19 mouse cellular contexts compared by ENCODE assay signal in genomic region chr14:35561244-35561893, GRCm38 (mm10).
DNase-seq lines count a peak whose midpoint lies in the region; ATAC-seq and TF ChIP-seq lines count a peak whose summit lies in the region.
"Had no signal": no experiment of that assay in that cellular context is flagged by ENCODE, and none has a peak within 500 bp of the region (broad histone marks: within the 10 kb centered on the region; RNA-seq: fewer than 3 reads in every experiment).

No protein-coding gene starts in this region.

- H3K4me2 ChIP-seq in forebrain, postnatal 0 days (ENCODE audit: low read depth), result no peak overlapping the region
- H3K4me2 ChIP-seq in forebrain, embryonic 13.5 days, result no peak overlapping the region
- H3K4me2 ChIP-seq: embryonic facial prominence, embryonic 13.5 days; forebrain, embryonic 12.5 days; heart, embryonic 11.5 days; heart, embryonic 15.5 days; hindbrain, embryonic 13.5 days had no signal

- no peak for TF ChIP-seq CTCF in forebrain, postnatal 0 days (IDR thresholded peaks at IDR 0.05; ENCODE audit: low read depth)
- no peak for TF ChIP-seq CTCF in cortical plate, adult 2 months (IDR thresholded peaks at IDR 0.05; ENCODE audit: extremely low read depth, insufficient read depth, low read length)

- H3K4me3 ChIP-seq in forebrain, postnatal 0 days (ENCODE audit: low read depth, low read length), result no peak overlapping the region
- H3K4me3 ChIP-seq in forebrain, embryonic 13.5 days, result no peak overlapping the region
- no peak overlapping the region for H3K4me3 ChIP-seq in cortical plate, adult 2 months (ENCODE audit: insufficient read depth, low read length)
- H3K4me3 ChIP-seq: embryonic facial prominence, embryonic 13.5 days; forebrain, embryonic 12.5 days; heart, adult 2 months; heart, embryonic 15.5 days; hindbrain, embryonic 13.5 days had no signal

- H3K4me1 ChIP-seq in forebrain, postnatal 0 days (ENCODE audit: insufficient read depth), result no peaks in the 10 kb centered on the region
- no peaks in the 10 kb centered on the region for H3K4me1 ChIP-seq in forebrain, embryonic 13.5 days
- no peaks in the 10 kb centered on the region; the same call in 1 of the 2 replicates for H3K4me1 ChIP-seq in cortical plate, adult 2 months (ENCODE audit: control insufficient read depth, insufficient read depth, low read length)
- H3K4me1 ChIP-seq: embryonic facial prominence, embryonic 13.5 days; forebrain, embryonic 12.5 days; heart, embryonic 15.5 days; hindbrain, embryonic 13.5 days had no signal

- no peak overlapping the region for H3K9ac ChIP-seq in forebrain, postnatal 0 days
- H3K9ac ChIP-seq in forebrain, embryonic 13.5 days, result no peak overlapping the region
- H3K9ac ChIP-seq: embryonic facial prominence, embryonic 13.5 days; forebrain, embryonic 12.5 days; heart, embryonic 15.5 days; hindbrain, embryonic 13.5 days had no signal

- no peaks in the 10 kb centered on the region for H3K27me3 ChIP-seq in forebrain, postnatal 0 days (ENCODE audit: insufficient read depth, low read length)
- no peaks in the 10 kb centered on the region for H3K27me3 ChIP-seq in forebrain, embryonic 13.5 days
- H3K27me3 ChIP-seq: embryonic facial prominence, embryonic 13.5 days; forebrain, embryonic 12.5 days; heart, embryonic 15.5 days; hindbrain, embryonic 13.5 days had no signal

- DNase-seq in forebrain, postnatal 0 days, result peak; percentile 25
- peak; percentile 18 for DNase-seq in right cerebral cortex, adult 18-20 months
- no peak for DNase-seq in right cerebral cortex, adult 2 months (ENCODE audit: low spot score in 2 of 2)
- peak; percentile 73 for DNase-seq in telencephalon, adult 2 months (ENCODE audit: low read depth, low spot score)
- no peak for DNase-seq in layer of hippocampus, postnatal 36 days
- DNase-seq: adrenal gland, postnatal 14 days; cerebellum, adult 18-20 months; cerebellum, adult 9-11 months; gastrocnemius, postnatal 10 days; heart, adult 2 months; heart, postnatal 14 days had no signal

- no peak for TF ChIP-seq POLR2A in cortical plate, adult 2 months (IDR thresholded peaks at IDR 0.05; ENCODE audit: extremely low read depth, insufficient read depth, low read length)

- no peaks in the 10 kb centered on the region for H3K36me3 ChIP-seq in forebrain, postnatal 0 days (ENCODE audit: insufficient read depth)
- H3K36me3 ChIP-seq in forebrain, embryonic 13.5 days (ENCODE audit: poor library complexity, severe bottlenecking), result no peaks in the 10 kb centered on the region
- H3K36me3 ChIP-seq: embryonic facial prominence, embryonic 13.5 days; forebrain, embryonic 12.5 days; heart, embryonic 15.5 days; hindbrain, embryonic 13.5 days had no signal

- H3K27ac ChIP-seq in forebrain, postnatal 0 days (ENCODE audit: low read depth, low read length), result no peak overlapping the region
- H3K27ac ChIP-seq in forebrain, embryonic 13.5 days, result no peak overlapping the region
- H3K27ac ChIP-seq in cortical plate, adult 2 months (ENCODE audit: insufficient read depth, low read length), result 0 out of 2 replicates have a peak overlapping the region, but pooled peaks have one; percentile 23
- H3K27ac ChIP-seq: embryonic facial prominence, embryonic 13.5 days; forebrain, embryonic 12.5 days; heart, adult 2 months; heart, embryonic 15.5 days; hindbrain, embryonic 13.5 days; hindbrain, postnatal 0 days had no signal

- no peaks in the 10 kb centered on the region for H3K9me3 ChIP-seq in forebrain, postnatal 0 days (ENCODE audit: low read length)
- no peaks in the 10 kb centered on the region for H3K9me3 ChIP-seq in forebrain, embryonic 13.5 days (replicated peaks)
- H3K9me3 ChIP-seq: embryonic facial prominence, embryonic 13.5 days; forebrain, embryonic 12.5 days; heart, embryonic 15.5 days; hindbrain, embryonic 13.5 days had no signal

- peak; percentile 70 for ATAC-seq in forebrain, postnatal 0 days
- ATAC-seq in forebrain, embryonic 13.5 days, result no peak
- ATAC-seq: hindbrain, postnatal 0 days had no signal

- WGBS in forebrain, postnatal 0 days, result 77% methylated on average over 3 of the region's 3 CpGs
- WGBS in forebrain, embryonic 13.5 days, result 94% methylated on average over 3 of the region's 3 CpGs

Comparison
In these comparisons a context has a peak if more than half of its experiments do, and no peak if none do; other contexts are left out.
1. DNase-seq: peak in forebrain, postnatal 0 days (single experiment), right cerebral cortex, adult 18-20 months (single experiment) and telencephalon, adult 2 months (single experiment); none in right cerebral cortex, adult 2 months (0 of 2) and layer of hippocampus, postnatal 36 days (0 of 2).